Mouse (Mus musculus): ENCODE results near the gene Sept4. TPM values are rescaled to one million over a fixed set of nuclear protein-coding genes. Genes with fewer than 3 reads are reported as not detected.

The Sept4 gene
- total and polyA plus RNA-seq, 2 experiments from 2014 or later = 39.6 to 54.9 TPM

DNA sequence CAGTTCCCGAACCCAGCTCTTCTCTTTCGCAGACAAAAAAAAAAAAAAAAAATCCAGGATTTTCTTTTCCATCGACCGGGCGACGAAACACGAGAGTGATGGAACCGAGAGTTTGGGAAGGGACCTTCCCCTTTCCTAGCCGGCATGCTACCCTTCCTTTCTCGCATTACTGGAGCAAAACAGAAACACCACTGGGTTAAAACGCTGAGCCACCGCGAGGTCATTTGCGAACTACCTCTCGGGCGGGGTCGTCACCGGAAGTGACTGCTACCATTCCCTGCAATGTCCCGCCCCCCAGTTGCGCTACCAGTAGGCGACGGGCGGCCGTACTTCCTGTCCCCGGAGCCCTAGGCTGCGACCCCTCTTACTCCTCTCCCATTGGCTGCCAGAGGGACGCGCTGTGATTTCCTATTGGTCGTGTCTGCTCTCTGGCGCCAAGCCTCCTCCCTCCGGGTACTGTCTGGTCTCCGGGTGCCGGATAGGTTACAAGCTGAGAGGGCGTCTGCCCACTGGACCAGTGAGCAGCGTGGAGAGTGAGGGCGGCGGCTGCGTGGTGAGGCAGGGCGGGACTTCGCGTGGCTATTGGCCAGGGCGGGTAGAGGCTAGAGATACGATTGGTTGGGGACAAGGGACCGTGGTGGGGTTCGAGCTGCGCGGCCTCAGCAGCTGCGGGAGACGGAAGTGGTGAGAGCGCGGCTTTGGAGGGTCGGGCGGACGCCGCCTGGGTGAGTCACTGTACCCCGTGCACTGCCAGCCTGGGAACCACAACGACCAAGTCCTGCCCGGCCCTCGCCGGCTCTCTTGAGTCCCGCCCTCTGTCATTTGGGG, 23.0 kb downstream of the Sept4 start, which contains the start of gene Mtmr4:
TSS of gene Mtmr4 (plus strand) at position 637 of the 828 bp plus-strand sequence.
- ATAC-seq = peak; percentile 98
- TF ChIP-seq CTCF (IDR thresholded peaks at IDR 0.05; ENCODE audit: low read depth) = peak; percentile 33
- peaks cover 26% of the 10 kb centered on the region for H3K4me1 ChIP-seq (ENCODE audit: insufficient read depth, low read length)
- H3K4me2 ChIP-seq (ENCODE audit: low read depth, low read length) = peak within 1 kb of the TSS; percentile 93
- peak within 1 kb of the TSS; percentile 70 for H3K4me3 ChIP-seq (ENCODE audit: low read length)
- H3K9ac ChIP-seq (replicated peaks; ENCODE audit: low read length) = peak within 1 kb of the TSS; percentile 82
- no peaks in the 10 kb centered on the region for H3K27me3 ChIP-seq (ENCODE audit: insufficient read depth, low read length)
- H3K27ac ChIP-seq = peak within 1 kb of the TSS; percentile 93
- peak; percentile 99 for DNase-seq (ENCODE audit: low spot score)
- under 1% methylated on average over 56 of the region's 61 CpGs for WGBS
- no peaks in the 10 kb centered on the region for H3K36me3 ChIP-seq (ENCODE audit: insufficient read depth, low read length)
- no peaks in the 10 kb centered on the region for H3K9me3 ChIP-seq (ENCODE audit: low read length)

DNA sequence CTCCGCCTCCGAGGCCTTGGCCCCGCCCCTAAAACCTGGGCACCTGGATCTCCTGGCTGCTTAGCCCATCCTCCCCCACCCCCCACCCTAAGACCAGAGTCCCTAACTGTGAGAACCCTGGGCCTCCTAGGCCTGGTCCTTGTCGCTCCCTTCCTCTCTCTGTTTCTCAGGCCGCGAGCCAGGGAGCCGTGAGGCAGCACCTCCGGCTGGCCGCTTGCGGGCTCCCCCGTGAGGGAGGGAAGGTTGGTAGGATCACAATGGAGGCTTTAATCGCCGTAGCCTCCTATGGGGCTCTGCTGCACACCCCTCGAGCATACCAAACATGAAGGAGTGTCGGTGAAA, 23.6 kb downstream of the Sept4 start:
- no peaks in the 10 kb centered on the region for H3K9me3 ChIP-seq (ENCODE audit: low read length)
- no peak; the same call in 1 of the 2 replicates for TF ChIP-seq CTCF (IDR thresholded peaks at IDR 0.05; ENCODE audit: low read depth)
- DNase-seq (ENCODE audit: low spot score) (no peak), ATAC-seq (no peak)
- WGBS = 0% methylated on average over 15 of the region's 15 CpGs
- H3K4me1 ChIP-seq (ENCODE audit: insufficient read depth, low read length) = peaks cover 32% of the 10 kb centered on the region
- H3K4me3 ChIP-seq (ENCODE audit: low read length) = peak overlapping the region; percentile 70
- H3K36me3 ChIP-seq (ENCODE audit: insufficient read depth, low read length) = peaks cover 3% of the 10 kb centered on the region; the same call in 1 of the 2 replicates
- peak overlapping the region; percentile 72 for H3K4me2 ChIP-seq (ENCODE audit: low read depth, low read length)
- no peaks in the 10 kb centered on the region for H3K27me3 ChIP-seq (ENCODE audit: insufficient read depth, low read length)
- H3K27ac ChIP-seq = peak overlapping the region; percentile 92
- peak overlapping the region; percentile 65 for H3K9ac ChIP-seq (replicated peaks; ENCODE audit: low read length)

- H3K4me1 ChIP-seq (ENCODE audit: insufficient read depth, low read length) = peaks cover 32% of the 10 kb centered on the region
These were observed 24.3 kb downstream of the Sept4 start for GRCm38 (mm10) chr11:87592713-87593598.

DNA sequence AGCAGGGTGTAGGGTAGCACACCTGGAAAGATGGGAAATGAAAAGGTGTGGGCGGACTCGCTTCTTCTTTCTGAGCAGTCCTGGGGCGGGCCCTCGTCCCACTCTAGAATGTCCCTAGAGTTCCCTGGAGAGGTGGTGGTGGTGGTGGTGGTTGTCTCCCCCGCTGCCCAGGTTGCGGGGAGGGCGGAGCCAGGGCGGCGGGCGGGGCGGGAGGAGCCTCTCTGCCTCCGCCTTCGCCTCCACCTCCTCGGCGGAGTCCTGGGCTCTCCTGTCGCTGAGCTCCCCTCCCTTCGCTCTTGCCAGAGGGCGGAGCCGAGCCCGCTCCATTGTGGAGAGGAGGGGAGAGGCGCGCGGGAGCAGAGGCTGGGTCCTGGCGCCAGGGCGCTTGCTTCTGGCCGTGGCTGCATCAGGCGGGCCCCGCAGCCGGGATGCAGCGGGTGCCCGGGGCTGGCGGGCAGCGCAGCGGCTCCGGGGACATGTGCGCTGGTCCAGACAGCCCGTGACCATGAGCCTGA, 26.7 kb downstream of the Sept4 start:
- DNase-seq (ENCODE audit: low spot score) = peak; percentile 92
- Histone ChIP-seq H3K4me2 (ENCODE audit: low read depth, low read length) (peak overlapping the region; percentile 63), H3K9me3 (ENCODE audit: low read length) (no peaks in the 10 kb centered on the region), H3K36me3 (ENCODE audit: insufficient read depth, low read length) (peaks cover 33% of the 10 kb centered on the region), H3K27ac (peak overlapping the region; percentile 77), H3K4me1 (ENCODE audit: insufficient read depth, low read length) (peaks cover 25% of the 10 kb centered on the region), H3K4me3 (ENCODE audit: low read length) (peak overlapping the region; percentile 61), H3K27me3 (ENCODE audit: insufficient read depth, low read length) (no peaks in the 10 kb centered on the region), H3K9ac (replicated peaks; ENCODE audit: low read length) (peak overlapping the region; percentile 84)
- TF ChIP-seq CTCF (IDR thresholded peaks at IDR 0.05; ENCODE audit: low read depth) = no peak
- 3% methylated on average over 26 of the region's 37 CpGs for WGBS
- ATAC-seq = peak; percentile 48

More at GRCm38 (mm10) chr11:87592713-87593598, 24.3 kb downstream of the Sept4 start:
- no peak for TF ChIP-seq CTCF (IDR thresholded peaks at IDR 0.05; ENCODE audit: low read depth)
- Histone ChIP-seq H3K4me3 (ENCODE audit: low read length) (peak overlapping the region; percentile 70), H3K4me2 (ENCODE audit: low read depth, low read length) (peak overlapping the region; percentile 72), H3K27me3 (ENCODE audit: insufficient read depth, low read length) (no peaks in the 10 kb centered on the region), H3K27ac (peak overlapping the region; percentile 92), H3K9ac (replicated peaks; ENCODE audit: low read length) (peak overlapping the region; percentile 65), H3K36me3 (ENCODE audit: insufficient read depth, low read length) (peaks cover 9% of the 10 kb centered on the region; the same call in 1 of the 2 replicates), H3K9me3 (ENCODE audit: low read length) (no peaks in the 10 kb centered on the region)
- DNase-seq (ENCODE audit: low spot score) = no peak
- 25% methylated on average over 13 of the region's 13 CpGs for WGBS
- ATAC-seq = no peak

DNA sequence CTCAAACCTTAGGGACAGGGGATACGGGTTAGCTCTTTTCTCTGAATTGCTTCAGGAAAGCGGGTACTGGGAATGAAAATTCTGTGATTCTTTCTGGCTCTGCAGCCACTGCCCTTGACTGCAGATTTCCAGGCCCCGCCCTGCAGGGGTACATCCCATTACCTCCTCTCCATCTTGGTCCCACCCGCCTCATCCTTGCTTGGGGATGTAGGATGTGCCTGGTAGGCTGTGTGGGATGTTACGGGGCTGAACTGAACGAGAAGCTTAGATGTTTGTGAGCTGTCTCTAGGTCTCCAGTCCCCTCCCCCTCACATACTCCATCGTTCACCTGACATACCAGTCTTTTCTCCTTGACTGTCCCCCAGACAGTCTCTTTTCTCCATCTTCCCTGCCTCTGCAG, 27.3 kb downstream of the Sept4 start:
- H3K36me3 ChIP-seq (ENCODE audit: insufficient read depth, low read length) = peaks cover 39% of the 10 kb centered on the region
- peaks cover 20% of the 10 kb centered on the region for H3K4me1 ChIP-seq (ENCODE audit: insufficient read depth, low read length)
- no peaks in the 10 kb centered on the region for H3K9me3 ChIP-seq (ENCODE audit: low read length)
- H3K4me3 ChIP-seq (ENCODE audit: low read length) = peak overlapping the region; percentile 61
- peak overlapping the region; percentile 63 for H3K4me2 ChIP-seq (ENCODE audit: low read depth, low read length)
- ATAC-seq (no peak), DNase-seq (ENCODE audit: low spot score) (peak; percentile 27)
- H3K27me3 ChIP-seq (ENCODE audit: insufficient read depth, low read length) = no peaks in the 10 kb centered on the region
- peak overlapping the region; percentile 77 for H3K27ac ChIP-seq
- TF ChIP-seq CTCF (IDR thresholded peaks at IDR 0.05; ENCODE audit: low read depth) = peak; percentile 1; the same call in 1 of the 2 replicates
- H3K9ac ChIP-seq (replicated peaks; ENCODE audit: low read length) = peak overlapping the region; percentile 84
- WGBS = 4% methylated on average over 7 of the region's 7 CpGs

DNA sequence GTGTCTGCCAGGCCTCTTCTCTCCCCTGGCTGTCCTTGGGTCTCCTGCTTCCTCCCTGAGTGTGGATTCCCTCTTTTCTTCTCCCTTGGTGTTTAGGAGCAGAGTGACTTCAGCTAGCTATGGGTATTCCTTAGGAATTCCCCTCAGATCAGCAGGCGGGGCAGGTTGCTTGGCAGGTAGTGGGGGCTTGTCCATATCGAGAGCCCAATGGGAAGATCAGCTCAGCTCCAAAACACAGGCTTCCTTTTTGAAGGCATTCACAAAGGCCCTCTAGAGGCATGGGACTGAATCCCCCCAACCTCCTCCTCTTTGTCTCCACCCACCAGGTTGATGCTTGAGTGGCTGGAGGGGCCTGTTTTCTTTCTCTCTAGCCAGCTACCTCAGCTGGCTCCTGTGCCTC, 27.8 kb downstream of the Sept4 start:
- no peak for ATAC-seq
- peak; percentile 61 for DNase-seq (ENCODE audit: low spot score)
- Histone ChIP-seq H3K9ac (replicated peaks; ENCODE audit: low read length) (peak overlapping the region; percentile 84), H3K27ac (peak overlapping the region; percentile 77), H3K36me3 (ENCODE audit: insufficient read depth, low read length) (peaks cover 42% of the 10 kb centered on the region), H3K4me1 (ENCODE audit: insufficient read depth, low read length) (peaks cover 20% of the 10 kb centered on the region), H3K4me2 (ENCODE audit: low read depth, low read length) (peak overlapping the region; percentile 63), H3K9me3 (ENCODE audit: low read length) (no peaks in the 10 kb centered on the region), H3K4me3 (ENCODE audit: low read length) (peak overlapping the region; percentile 61), H3K27me3 (ENCODE audit: insufficient read depth, low read length) (no peaks in the 10 kb centered on the region)
- TF ChIP-seq CTCF (IDR thresholded peaks at IDR 0.05; ENCODE audit: low read depth) = peak; percentile 52
- 12% methylated on average over 2 of the region's 2 CpGs for WGBS

Measured in hindbrain, postnatal 0 days (tissue).